Mouse (Mus musculus): Measurements from ENCODE around the gene Kctd21. TPM values are rescaled to one million over a fixed set of nuclear protein-coding genes. Genes with fewer than 3 reads are reported as not detected.

The Kctd21 gene
- polyA plus RNA-seq, 1 experiment from 2014 or later = 4.2 TPM

DNA sequence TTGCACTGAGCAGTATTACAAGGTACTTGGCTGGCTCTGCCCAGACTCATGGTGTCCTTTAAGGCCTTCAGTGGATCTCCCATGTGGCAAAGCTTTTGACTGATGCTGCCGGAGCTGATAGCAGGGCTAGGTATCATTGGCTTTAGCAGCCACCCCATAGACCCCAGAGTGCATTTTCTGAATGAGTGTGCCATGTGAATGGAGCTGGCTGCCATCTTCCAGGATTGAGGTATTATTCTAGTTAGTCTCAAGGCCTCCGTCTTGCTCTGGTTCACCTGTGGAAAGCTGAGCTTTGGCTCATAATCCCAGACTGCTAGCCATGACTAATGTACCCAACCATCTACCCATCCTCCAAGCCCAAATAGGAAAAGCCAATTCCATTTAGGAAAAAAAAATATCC lies 25.3 kb upstream of the Kctd21 start:
- H3K9me3 ChIP-seq = no peaks in the 10 kb centered on the region
- H3K27ac ChIP-seq = no peak overlapping the region
- WGBS = 94% methylated on average over 2 of the region's 2 CpGs
- no peaks in the 10 kb centered on the region for H3K27me3 ChIP-seq (replicated peaks)
- H3K9ac ChIP-seq = no peak overlapping the region
- no peak for ATAC-seq (ENCODE audit: insufficient read depth, low FRiP score, low read depth)
- no peaks in the 10 kb centered on the region; the same call in 1 of the 2 replicates for H3K4me1 ChIP-seq
- no peak overlapping the region for H3K4me2 ChIP-seq
- no peak overlapping the region for H3K4me3 ChIP-seq (replicated peaks)
- H3K36me3 ChIP-seq = peaks cover 60% of the 10 kb centered on the region

DNA sequence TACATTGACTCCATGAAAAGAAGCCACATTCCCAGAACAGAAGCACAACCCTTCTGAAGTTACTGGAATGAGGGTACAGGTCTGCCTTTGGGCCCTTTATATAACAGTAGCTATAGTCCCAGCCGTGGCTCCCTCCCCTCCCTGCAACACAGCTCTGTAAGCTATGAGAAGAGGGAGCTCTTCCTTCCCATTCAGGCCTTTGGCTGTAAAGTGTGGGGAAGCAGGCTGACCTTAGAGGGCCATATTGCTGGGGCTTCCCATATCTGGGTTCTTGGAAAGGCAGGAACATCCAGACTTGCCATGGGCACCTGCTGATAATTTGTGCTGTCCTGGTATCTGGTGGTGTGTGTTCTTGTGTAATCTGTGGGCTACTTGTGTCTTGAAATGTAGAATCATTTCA lies 24.6 kb upstream of the Kctd21 start:
- peaks cover 55% of the 10 kb centered on the region for H3K36me3 ChIP-seq
- WGBS = 86% methylated on average over 1 of the region's 1 CpGs
- no peak overlapping the region for H3K9ac ChIP-seq

DNA sequence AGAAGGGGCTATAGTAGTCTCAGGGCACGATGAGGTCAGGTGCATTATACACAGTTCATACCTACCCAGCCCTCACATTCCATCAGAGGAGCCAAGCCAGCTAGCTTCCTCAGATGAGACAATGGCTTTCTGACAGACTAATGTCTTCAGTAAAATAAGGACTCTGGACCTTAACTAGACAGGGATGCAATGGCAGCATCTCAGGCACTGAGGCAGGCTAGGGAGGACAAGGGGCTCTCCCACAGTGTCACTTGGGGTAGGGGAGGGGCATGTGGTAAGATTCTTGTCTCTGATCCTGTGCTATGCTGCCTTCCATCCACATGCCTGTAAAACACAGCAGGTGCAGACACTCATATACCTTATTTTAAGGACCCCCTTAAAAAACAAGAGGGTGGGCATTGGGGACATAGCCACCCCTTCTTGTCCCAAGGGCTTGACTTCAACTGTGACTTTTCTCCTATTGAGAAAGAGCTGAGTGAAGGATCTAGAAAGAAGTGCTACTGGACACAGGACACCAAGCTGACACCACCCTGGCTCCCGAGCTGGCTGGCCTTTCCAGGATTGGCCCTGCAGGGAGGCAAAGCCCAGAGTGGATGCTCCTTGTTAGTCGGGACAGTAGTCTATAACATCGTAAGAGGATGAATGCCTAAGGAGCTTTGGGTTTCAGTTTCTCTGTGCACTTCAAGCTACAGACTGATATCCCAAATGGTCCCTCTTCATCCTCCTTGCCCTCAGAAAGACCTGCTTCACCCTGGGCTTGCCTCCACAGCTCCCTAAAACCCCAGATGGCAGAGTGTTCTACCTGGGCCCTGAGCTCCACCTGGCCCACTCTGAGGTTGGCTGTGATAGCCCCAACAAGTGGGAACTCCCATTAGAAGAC lies 22.4 kb upstream of the Kctd21 start:
- ATAC-seq (ENCODE audit: insufficient read depth, low FRiP score, low read depth) = no peak
- H3K4me3 ChIP-seq (replicated peaks) = no peak overlapping the region
- H3K36me3 ChIP-seq = peaks cover 42% of the 10 kb centered on the region
- H3K9me3 ChIP-seq = no peaks in the 10 kb centered on the region
- no peak overlapping the region for H3K27ac ChIP-seq
- no peak overlapping the region for H3K4me2 ChIP-seq
- H3K27me3 ChIP-seq (replicated peaks) = no peaks in the 10 kb centered on the region
- no peaks in the 10 kb centered on the region; the same call in 1 of the 2 replicates for H3K4me1 ChIP-seq
- WGBS = 88% methylated on average over 4 of the region's 4 CpGs
- no peak overlapping the region for H3K9ac ChIP-seq

More for the DNA sequence above, 24.6 kb upstream of the Kctd21 start:
- Histone ChIP-seq H3K4me1 (no peaks in the 10 kb centered on the region; the same call in 1 of the 2 replicates), H3K4me3 (replicated peaks) (no peak overlapping the region), H3K9me3 (no peaks in the 10 kb centered on the region), H3K27ac (no peak overlapping the region), H3K27me3 (replicated peaks) (no peaks in the 10 kb centered on the region), H3K4me2 (no peak overlapping the region)
- no peak for ATAC-seq (ENCODE audit: insufficient read depth, low FRiP score, low read depth)

- WGBS = 91% methylated on average over 3 of the region's 3 CpGs
- H3K36me3 ChIP-seq = peaks cover 37% of the 10 kb centered on the region
- ATAC-seq (ENCODE audit: insufficient read depth, low FRiP score, low read depth) = no peak
These were observed 21.8 kb upstream of the Kctd21 start for GRCm38 (mm10) chr7:97310341-97310635.

GRCm38 (mm10) chr7:97311620-97312019 lies 20.5 kb upstream of the Kctd21 start:
- no peaks in the 10 kb centered on the region for H3K4me1 ChIP-seq
- H3K27ac ChIP-seq = no peak overlapping the region
- H3K9me3 ChIP-seq = no peaks in the 10 kb centered on the region
- no peak overlapping the region for H3K4me3 ChIP-seq (replicated peaks)
- WGBS = 92% methylated on average over 14 of the region's 14 CpGs
- ATAC-seq (ENCODE audit: insufficient read depth, low FRiP score, low read depth) = peak; percentile 17; the same call in 1 of the 2 replicates
- H3K27me3 ChIP-seq (replicated peaks) = no peaks in the 10 kb centered on the region
- no peak overlapping the region for H3K9ac ChIP-seq
- H3K4me2 ChIP-seq = no peak overlapping the region
- H3K36me3 ChIP-seq = peaks cover 31% of the 10 kb centered on the region

More at GRCm38 (mm10) chr7:97310341-97310635, 21.8 kb upstream of the Kctd21 start:
- Histone ChIP-seq H3K4me3 (replicated peaks) (no peak overlapping the region), H3K27ac (no peak overlapping the region), H3K4me2 (no peak overlapping the region), H3K9me3 (no peaks in the 10 kb centered on the region), H3K27me3 (replicated peaks) (no peaks in the 10 kb centered on the region), H3K4me1 (no peaks in the 10 kb centered on the region; the same call in 1 of the 2 replicates), H3K9ac (no peak overlapping the region)

- Histone ChIP-seq H3K36me3 (peaks cover 28% of the 10 kb centered on the region), H3K4me1 (no peaks in the 10 kb centered on the region), H3K9ac (no peak overlapping the region), H3K4me3 (replicated peaks) (no peak overlapping the region), H3K27ac (no peak overlapping the region), H3K9me3 (no peaks in the 10 kb centered on the region), H3K27me3 (replicated peaks) (no peaks in the 10 kb centered on the region), H3K4me2 (no peak overlapping the region)
- WGBS = 90% methylated on average over 17 of the region's 17 CpGs
- no peak for ATAC-seq (ENCODE audit: insufficient read depth, low FRiP score, low read depth)
These were observed 19.9 kb upstream of the Kctd21 start for GRCm38 (mm10) chr7:97312196-97312595.

DNA sequence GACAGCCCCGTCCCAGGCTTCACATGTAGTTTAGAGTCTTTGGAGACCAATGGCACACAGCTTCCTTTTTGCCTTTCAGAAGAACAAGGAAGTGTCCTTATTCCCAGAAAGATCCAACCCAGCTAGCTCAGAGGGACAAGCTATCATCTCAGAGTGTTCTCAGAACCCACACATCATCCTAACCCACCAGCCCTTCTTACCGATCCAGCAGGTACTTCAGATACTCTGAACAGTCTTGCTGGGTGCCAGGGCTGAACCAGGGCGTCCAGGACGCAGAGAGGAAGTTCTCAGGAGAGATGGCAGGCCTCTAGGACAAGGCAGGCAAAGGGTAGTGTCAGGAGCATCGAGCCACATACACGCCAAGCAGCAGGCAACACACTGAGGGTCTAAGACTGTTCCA lies 19.3 kb upstream of the Kctd21 start:
- no peak for ATAC-seq (ENCODE audit: insufficient read depth, low FRiP score, low read depth)
- H3K9ac ChIP-seq = no peak overlapping the region
- no peak overlapping the region for H3K4me2 ChIP-seq
- H3K27me3 ChIP-seq (replicated peaks) = no peaks in the 10 kb centered on the region
- no peak overlapping the region for H3K4me3 ChIP-seq (replicated peaks)
- H3K27ac ChIP-seq = no peak overlapping the region
- 92% methylated on average over 6 of the region's 6 CpGs for WGBS
- no peaks in the 10 kb centered on the region for H3K9me3 ChIP-seq
- H3K4me1 ChIP-seq = no peaks in the 10 kb centered on the region
- peaks cover 24% of the 10 kb centered on the region for H3K36me3 ChIP-seq

DNA sequence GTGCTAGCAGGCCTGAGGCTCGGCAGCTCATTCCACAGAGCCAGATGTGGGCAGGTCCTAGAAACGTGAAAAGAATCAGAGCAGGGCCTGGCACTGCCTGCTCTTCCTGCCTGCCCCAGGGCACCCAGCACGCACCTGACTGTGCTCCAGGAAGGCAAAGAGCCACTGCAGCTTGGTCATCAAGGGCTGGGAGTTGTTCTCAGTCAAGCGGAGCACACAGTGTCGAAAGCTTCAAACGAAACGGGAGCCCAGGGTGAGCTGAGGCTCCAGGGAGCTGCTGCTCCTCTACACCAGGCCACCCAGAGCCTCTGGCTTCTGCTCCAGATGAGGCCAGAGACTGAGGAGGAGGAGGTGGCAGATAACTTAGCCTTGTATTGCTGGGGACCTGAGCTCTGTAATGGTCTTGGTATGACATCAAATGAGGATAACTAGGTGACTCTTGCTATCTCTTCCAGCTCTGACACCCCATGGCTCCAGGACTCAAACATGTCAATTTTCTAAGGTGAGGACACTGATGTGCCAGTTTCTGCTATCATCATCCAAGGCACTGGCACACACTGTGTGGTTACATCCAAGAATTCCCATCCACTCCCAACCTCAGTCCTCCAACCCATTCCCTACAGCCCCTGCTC lies 18.6 kb upstream of the Kctd21 start:
- Histone ChIP-seq H3K4me2 (no peak overlapping the region), H3K4me1 (no peaks in the 10 kb centered on the region), H3K9ac (no peak overlapping the region), H3K36me3 (peaks cover 19% of the 10 kb centered on the region), H3K27ac (no peak overlapping the region), H3K27me3 (replicated peaks) (no peaks in the 10 kb centered on the region), H3K9me3 (no peaks in the 10 kb centered on the region), H3K4me3 (replicated peaks) (no peak overlapping the region)
- whole genome bisulfite sequencing = 82% methylated on average over 7 of the region's 7 CpGs
- ATAC-seq (ENCODE audit: insufficient read depth, low FRiP score, low read depth) = no peak

DNA sequence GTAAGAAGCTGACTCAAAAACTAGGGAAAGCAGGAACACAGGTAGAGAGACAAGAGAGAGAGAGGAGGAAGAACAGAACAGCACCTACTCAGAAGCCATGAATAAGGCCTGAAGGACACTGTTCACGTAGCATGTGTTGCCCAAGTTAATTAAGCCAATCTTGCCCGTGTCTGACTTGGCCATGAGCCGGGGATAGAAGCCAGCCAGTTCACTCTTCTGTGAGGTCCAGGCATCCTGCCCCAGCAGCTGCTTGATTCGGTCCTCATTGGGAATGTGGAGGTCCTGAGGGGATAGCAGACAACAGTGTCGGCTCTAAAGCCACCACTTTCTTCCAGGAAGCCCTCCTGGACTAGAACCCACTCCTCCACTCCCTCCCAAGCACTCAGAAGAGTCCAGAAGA lies 17.5 kb upstream of the Kctd21 start:
- 79% methylated on average over 5 of the region's 5 CpGs for WGBS
- no peaks in the 10 kb centered on the region for H3K27me3 ChIP-seq (replicated peaks)
- no peaks in the 10 kb centered on the region for H3K9me3 ChIP-seq
- H3K4me2 ChIP-seq = no peak overlapping the region
- no peaks in the 10 kb centered on the region for H3K4me1 ChIP-seq
- ATAC-seq (ENCODE audit: insufficient read depth, low FRiP score, low read depth) = no peak
- no peak overlapping the region for H3K4me3 ChIP-seq (replicated peaks)
- H3K27ac ChIP-seq = no peak overlapping the region
- no peak overlapping the region for H3K9ac ChIP-seq
- peaks cover 8% of the 10 kb centered on the region for H3K36me3 ChIP-seq

GRCm38 (mm10) chr7:97315656-97316055 lies 16.5 kb upstream of the Kctd21 start:
- Histone ChIP-seq H3K36me3 (peaks cover under 1% of the 10 kb centered on the region; the same call in 1 of the 2 replicates), H3K9ac (no peak overlapping the region), H3K9me3 (no peaks in the 10 kb centered on the region), H3K27me3 (replicated peaks) (no peaks in the 10 kb centered on the region), H3K27ac (no peak overlapping the region), H3K4me1 (no peaks in the 10 kb centered on the region), H3K4me3 (replicated peaks) (no peak overlapping the region), H3K4me2 (no peak overlapping the region)
- 88% methylated on average over 6 of the region's 6 CpGs for WGBS
- no peak for ATAC-seq (ENCODE audit: insufficient read depth, low FRiP score, low read depth)

- no peak overlapping the region for H3K27ac ChIP-seq
- no peak overlapping the region for H3K4me3 ChIP-seq (replicated peaks)
- no peaks in the 10 kb centered on the region for H3K27me3 ChIP-seq (replicated peaks)
- ATAC-seq (ENCODE audit: insufficient read depth, low FRiP score, low read depth) = no peak
- no peak overlapping the region for H3K4me2 ChIP-seq
- H3K9ac ChIP-seq = no peak overlapping the region
- no peaks in the 10 kb centered on the region; the same call in 1 of the 2 replicates for H3K36me3 ChIP-seq
- 72% methylated on average over 3 of the region's 3 CpGs for WGBS
- H3K4me1 ChIP-seq = no peaks in the 10 kb centered on the region
- no peaks in the 10 kb centered on the region for H3K9me3 ChIP-seq
These were observed 14.4 kb upstream of the Kctd21 start for GRCm38 (mm10) chr7:97317706-97318105.

DNA sequence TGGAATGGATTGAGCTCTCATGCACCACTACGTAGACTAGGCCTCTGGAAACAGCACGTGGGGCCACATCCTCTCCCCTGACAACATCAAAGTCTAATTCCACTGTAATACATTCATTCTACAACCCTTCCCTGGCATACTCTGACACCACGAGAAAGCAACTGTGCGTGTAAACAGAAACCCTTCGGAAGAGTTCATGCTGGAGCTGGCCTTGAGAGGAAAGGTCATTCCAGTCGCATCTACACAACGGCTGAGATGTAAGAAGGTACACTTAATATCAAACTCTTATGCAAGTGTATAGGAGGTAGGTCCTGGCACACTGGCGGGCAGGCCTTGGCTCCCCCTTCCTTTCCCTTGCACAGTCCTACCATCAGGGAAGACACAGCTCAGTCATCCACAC lies 7.8 kb upstream of the Kctd21 start:
- Histone ChIP-seq H3K9ac (no peak overlapping the region), H3K9me3 (no peaks in the 10 kb centered on the region), H3K4me2 (no peak overlapping the region), H3K4me3 (replicated peaks) (no peak overlapping the region), H3K27ac (no peak overlapping the region), H3K36me3 (no peaks in the 10 kb centered on the region; the same call in 1 of the 2 replicates), H3K27me3 (replicated peaks) (peaks cover 30% of the 10 kb centered on the region), H3K4me1 (peaks cover 13% of the 10 kb centered on the region; the same call in 1 of the 2 replicates)
- ATAC-seq (ENCODE audit: insufficient read depth, low FRiP score, low read depth) = no peak
- WGBS = 90% methylated on average over 8 of the region's 8 CpGs

Measured in stomach, embryonic 15.5 days (tissue).